Mouse (Mus musculus) leukemia stem cell, adult 10-12 weeks (primary cell): ENCODE results near the gene Odf3l2. TPM values are rescaled to one million over a fixed set of nuclear protein-coding genes. Genes with fewer than 3 reads are reported as not detected.

Experiments used
- polyA plus RNA-seq: library from polyadenylated mRNA; stranded (reverse); fragments of >175 nt; gene quantifications from 2 replicates; pipeline ENCODE4 v1.2.3, GENCODE M21; 2012; ENCODE audit warnings: low replicate concordance

The Odf3l2 gene
- not detected in 2 replicates for polyA plus RNA-seq

GRCm38 (mm10) chr10:79645711-79646110, at the start of gene Odf3l2:
Gene Odf3l2 (minus strand): TSS chr10:79645738.

DNA sequence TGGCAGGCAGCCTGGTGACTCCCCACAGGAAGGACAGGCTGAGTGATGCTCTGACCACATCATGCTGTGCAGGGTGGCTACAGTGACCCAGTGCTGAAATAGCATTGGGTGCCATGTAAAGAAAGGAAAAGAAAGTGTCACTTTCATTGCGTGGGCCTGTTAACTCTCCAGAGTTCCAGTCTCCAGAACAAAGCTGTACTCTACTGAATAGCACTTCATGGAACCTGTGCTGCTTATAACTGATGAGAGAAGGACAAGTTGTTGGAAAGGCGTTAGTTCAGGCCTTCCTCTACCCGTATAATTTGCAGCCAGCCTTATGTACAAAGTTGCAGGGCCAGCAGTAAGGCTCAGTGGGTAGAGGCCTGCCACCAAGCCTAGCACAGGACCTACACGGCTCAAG, 43.2 kb upstream of the Odf3l2 start, which contains the start of gene Gzmm:
Gene Gzmm (plus strand): TSS at position 301 of the 400 bp plus-strand sequence.

DNA sequence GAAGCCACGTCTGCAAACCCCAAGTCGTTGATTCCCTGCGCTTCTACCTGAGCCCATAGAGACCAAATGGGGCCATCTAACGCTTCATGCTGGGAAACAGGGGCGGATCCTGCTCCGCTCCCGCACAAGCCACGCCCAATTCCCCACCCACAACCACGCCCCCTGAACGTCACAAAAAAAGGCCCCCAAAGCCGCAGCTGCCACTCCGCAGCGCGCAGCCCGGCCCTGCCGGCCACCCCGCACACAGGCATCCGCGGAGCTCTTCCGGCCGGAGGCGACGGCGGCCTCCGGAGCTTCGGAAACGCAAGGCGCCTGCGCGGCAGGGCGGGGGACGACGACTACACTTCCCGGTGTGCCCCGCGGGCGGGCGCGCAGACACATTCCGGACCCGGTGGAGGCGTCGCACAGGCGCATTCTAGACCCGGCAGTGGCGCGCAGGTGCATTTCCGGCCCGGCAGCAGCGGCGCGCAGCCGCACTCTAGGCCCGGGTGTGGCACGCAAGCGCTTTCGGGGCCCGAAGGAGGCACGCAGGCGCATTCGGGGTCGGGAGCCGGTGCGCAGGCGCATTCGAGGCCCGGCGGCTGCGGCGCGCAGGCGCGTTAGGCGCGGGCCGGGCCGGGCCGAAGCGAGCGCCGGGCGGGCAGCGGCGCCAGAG, 36.2 kb upstream of the Odf3l2 start, which contains the start of gene Cdc34:
Gene Cdc34 (plus strand): TSS at position 605 of the 655 bp plus-strand sequence.

DNA sequence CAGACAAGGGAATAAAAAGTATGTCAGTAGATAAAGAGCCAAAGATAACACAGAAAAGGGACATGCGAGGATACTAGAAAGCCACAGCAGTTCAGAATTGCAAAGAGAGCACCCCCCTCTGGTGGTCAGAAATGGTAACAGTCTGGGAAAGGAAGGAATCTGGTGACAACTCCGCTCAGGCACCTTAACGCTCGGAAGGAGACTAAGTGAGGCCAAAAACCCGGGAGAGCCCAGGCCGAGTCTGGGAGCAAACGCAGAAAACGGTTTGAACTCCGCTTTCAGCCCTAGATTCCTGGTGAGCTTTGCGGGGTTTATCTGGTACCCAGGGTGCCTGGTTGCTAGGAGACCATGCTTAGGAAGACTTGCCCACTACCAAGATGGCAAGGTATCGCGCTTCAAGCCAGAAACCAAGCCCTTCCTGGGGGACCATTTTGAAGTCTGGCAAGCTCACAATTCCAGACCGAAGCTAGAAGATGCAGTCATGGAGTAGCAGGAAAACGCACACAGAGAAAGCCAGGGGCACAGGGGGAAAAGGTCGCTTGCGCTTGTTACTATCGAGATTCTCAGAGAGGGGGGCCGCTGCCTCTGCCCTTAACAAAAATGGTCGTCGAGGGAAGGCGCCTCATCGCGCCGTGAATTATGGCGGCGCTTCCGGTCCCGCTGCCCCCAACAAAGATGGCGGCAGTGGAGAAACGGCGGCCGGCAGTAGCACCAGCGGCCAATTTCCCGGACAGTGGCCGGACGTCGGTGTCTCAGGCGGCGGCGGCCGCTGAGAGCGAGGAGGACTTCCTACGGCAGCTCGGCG, 23.4 kb upstream of the Odf3l2 start, which contains the start of gene Tpgs1:
Gene Tpgs1 (plus strand): TSS at position 599 of the 805 bp plus-strand sequence.

DNA sequence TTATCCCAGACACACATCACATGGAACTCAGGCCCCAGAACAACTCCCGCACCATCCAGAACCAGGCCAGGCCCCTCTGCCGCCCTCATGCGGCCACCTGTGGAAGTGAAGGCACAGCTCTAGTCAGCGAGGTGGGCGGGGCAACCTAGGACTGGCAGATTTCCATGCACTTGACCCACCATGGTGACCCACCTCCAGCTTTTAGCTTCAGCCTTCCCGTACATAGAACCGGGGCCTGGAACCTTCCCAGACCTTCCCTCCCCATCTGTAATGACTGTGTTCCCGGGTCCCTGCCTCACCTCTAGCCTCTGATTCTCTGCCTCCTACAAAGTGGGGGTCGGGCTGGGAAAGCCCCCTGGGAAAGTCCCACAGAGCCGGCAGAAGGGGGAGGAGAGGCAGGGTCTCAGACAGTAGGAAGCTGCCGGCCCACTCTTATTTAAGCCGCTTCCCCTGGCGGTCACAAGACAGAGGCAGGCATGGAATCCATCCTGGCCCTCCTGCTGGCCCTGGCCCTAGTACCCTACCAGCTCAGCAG, 18.7 kb upstream of the Odf3l2 start, which contains the start of gene Madcam1:
Gene Madcam1 (plus strand): TSS at position 429 of the 535 bp plus-strand sequence.

GRCm38 (mm10) chr10:79637128-79638110, 8.1 kb downstream of the Odf3l2 start, which contains the start of gene Shc2:
Gene Shc2 (minus strand): TSS chr10:79637918.

DNA sequence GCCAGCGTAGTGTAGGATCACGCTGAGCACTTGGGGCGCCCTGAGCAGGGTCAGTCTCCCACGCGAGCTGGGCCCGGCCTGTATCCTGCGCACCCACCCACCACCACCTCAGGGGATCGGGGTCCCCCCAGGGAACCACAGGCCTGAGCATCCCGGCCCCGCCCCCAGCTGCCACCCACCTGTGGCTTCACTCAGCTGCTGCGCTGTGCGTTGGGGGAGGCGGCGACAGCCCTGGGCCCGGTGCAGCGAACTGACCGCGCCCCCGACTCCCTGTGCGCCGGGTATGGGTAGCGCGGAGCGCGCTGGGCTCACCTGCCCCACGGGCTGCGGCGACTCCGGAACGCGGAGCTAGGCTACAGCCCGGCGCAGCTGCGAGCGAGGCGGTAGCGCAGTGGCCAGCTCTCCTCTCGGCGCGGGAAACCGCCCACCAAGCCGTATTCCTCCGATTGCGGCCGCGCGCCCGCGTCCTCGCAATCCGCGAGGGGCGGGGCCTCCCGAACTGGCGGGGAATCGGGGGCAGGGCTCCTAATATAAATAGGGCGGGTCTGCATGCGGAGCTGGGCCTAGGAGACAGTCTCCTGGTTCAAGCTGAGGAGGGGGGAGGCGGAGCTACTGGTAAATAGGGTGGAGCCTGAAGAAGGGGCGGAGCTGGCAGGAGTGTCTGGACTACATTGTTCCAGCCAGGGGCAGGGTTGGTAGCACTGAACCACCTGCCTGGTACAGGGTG, 31.8 kb downstream of the Odf3l2 start, which contains the start of gene C2cd4c:
Gene C2cd4c (minus strand): TSS at position 448 of the 727 bp plus-strand sequence.

Other genes with a start within 250 kb of the Odf3l2 start
- gene Vmn2r83, start 177.0 kb downstream of the Odf3l2 start, polyA plus RNA-seq = not detected in 2 replicates
- 13.2 and 27.3 TPM in 2 replicates for gene Plpp2, start 111.9 kb downstream of the Odf3l2 start, polyA plus RNA-seq
- gene Mier2, start 90.5 kb downstream of the Odf3l2 start, polyA plus RNA-seq = 82.6 and 91.5 TPM in 2 replicates
- gene Theg, start 58.4 kb downstream of the Odf3l2 start, polyA plus RNA-seq = not detected in 2 replicates
- gene C2cd4c, start 31.7 kb downstream of the Odf3l2 start, polyA plus RNA-seq = 0.02 TPM in 1 of 2 replicates, not detected in the other
- gene Shc2, start 7.8 kb downstream of the Odf3l2 start, polyA plus RNA-seq = 0.07 and 0.15 TPM in 2 replicates
- gene Madcam1, start 18.8 kb upstream of the Odf3l2 start, polyA plus RNA-seq = 1.2 and 4.1 TPM in 2 replicates
- 124 and 133 TPM in 2 replicates for gene Tpgs1, start 23.6 kb upstream of the Odf3l2 start, polyA plus RNA-seq
- 509 and 614 TPM in 2 replicates for gene Cdc34, start 36.5 kb upstream of the Odf3l2 start, polyA plus RNA-seq
- 0.73 and 5.0 TPM in 2 replicates for gene Gzmm, start 43.3 kb upstream of the Odf3l2 start, polyA plus RNA-seq
- 1,297 and 3,633 TPM in 2 replicates for gene Bsg, start 58.8 kb upstream of the Odf3l2 start, polyA plus RNA-seq
- gene Hcn2, start 70.9 kb upstream of the Odf3l2 start, polyA plus RNA-seq = 3.5 and 7.7 TPM in 2 replicates
- 55.2 and 56.1 TPM in 2 replicates for gene Polrmt, start 100.8 kb upstream of the Odf3l2 start, polyA plus RNA-seq
- gene Fgf22, start 109.3 kb upstream of the Odf3l2 start, polyA plus RNA-seq = 0.23 TPM in 1 of 2 replicates, not detected in the other
- 437 and 591 TPM in 2 replicates for gene Rnf126, start 121.2 kb upstream of the Odf3l2 start, polyA plus RNA-seq
- 1.4 and 2.5 TPM in 2 replicates for gene Fstl3, start 131.5 kb upstream of the Odf3l2 start, polyA plus RNA-seq
- 0.16 TPM in 1 of 2 replicates, not detected in the other for gene Prss57, start 145.2 kb upstream of the Odf3l2 start, polyA plus RNA-seq
- gene Palm, start 147.8 kb upstream of the Odf3l2 start, polyA plus RNA-seq = 6.9 and 13.2 TPM in 2 replicates
- 0.45 TPM in 1 of 2 replicates, not detected in the other for gene Misp, start 175.3 kb upstream of the Odf3l2 start, polyA plus RNA-seq
- gene Ptbp1, start 208.7 kb upstream of the Odf3l2 start, polyA plus RNA-seq = 557 and 1,313 TPM in 2 replicates
- 10.8 and 17.6 TPM in 2 replicates for gene Prtn3, start 228.7 kb upstream of the Odf3l2 start, polyA plus RNA-seq
- gene Plppr3, start 228.9 kb upstream of the Odf3l2 start, polyA plus RNA-seq = 0.51 and 0.96 TPM in 2 replicates
- 4.2 and 5.4 TPM in 2 replicates for gene Elane, start 240.5 kb upstream of the Odf3l2 start, polyA plus RNA-seq
- gene Cfd, start 245.1 kb upstream of the Odf3l2 start, polyA plus RNA-seq = not detected in 2 replicates